Mouse (Mus musculus): ENCODE results near the gene Pgam2. TPM values are rescaled to one million over a fixed set of nuclear protein-coding genes. Genes with fewer than 3 reads are reported as not detected.
A peak's percentile ranks its signal among the peaks of the same experiment; 100 is the strongest.

Pgam2 gene
- polyA plus RNA-seq, 1 experiment, result not detected

DNA sequence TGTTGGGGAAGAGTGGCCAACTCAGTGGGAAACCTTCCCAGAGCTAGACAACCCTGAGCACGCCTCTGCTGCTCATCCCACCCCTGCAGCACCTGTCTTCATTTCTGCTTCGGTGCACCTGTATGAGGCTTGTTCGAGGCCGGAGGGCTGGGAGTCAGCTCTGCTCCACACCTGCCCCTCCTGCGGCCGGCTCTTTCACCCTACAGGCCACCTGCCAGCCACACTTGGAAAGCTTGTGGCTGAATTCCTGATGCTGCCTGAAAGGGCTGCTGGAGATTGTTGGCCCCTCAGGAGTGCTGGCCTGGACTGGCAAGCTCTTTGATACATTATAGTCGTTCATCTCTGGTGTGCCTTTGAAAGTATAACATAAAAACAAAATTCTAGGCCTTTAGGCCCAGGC lies 36.8 kb upstream of the Pgam2 start:
- TF ChIP-seq TAL1 (IDR thresholded peaks at IDR 0.05; ENCODE audit: low read length), result no peak
- no peak for TF ChIP-seq GATA1 (IDR thresholded peaks at IDR 0.05; ENCODE audit: low read length)
- Histone ChIP-seq H3K4me1 (ENCODE audit: control insufficient read depth) (peaks cover 20% of the 10 kb centered on the region), H3K27me3 (ENCODE audit: control insufficient read depth) (no peaks in the 10 kb centered on the region), H3K9me3 (ENCODE audit: control insufficient read depth, low read length) (peaks cover 7% of the 10 kb centered on the region; the same call in 1 of the 2 replicates), H3K36me3 (ENCODE audit: control insufficient read depth) (no peaks in the 10 kb centered on the region), H3K4me3 (replicated peaks) (no peak overlapping the region)

DNA sequence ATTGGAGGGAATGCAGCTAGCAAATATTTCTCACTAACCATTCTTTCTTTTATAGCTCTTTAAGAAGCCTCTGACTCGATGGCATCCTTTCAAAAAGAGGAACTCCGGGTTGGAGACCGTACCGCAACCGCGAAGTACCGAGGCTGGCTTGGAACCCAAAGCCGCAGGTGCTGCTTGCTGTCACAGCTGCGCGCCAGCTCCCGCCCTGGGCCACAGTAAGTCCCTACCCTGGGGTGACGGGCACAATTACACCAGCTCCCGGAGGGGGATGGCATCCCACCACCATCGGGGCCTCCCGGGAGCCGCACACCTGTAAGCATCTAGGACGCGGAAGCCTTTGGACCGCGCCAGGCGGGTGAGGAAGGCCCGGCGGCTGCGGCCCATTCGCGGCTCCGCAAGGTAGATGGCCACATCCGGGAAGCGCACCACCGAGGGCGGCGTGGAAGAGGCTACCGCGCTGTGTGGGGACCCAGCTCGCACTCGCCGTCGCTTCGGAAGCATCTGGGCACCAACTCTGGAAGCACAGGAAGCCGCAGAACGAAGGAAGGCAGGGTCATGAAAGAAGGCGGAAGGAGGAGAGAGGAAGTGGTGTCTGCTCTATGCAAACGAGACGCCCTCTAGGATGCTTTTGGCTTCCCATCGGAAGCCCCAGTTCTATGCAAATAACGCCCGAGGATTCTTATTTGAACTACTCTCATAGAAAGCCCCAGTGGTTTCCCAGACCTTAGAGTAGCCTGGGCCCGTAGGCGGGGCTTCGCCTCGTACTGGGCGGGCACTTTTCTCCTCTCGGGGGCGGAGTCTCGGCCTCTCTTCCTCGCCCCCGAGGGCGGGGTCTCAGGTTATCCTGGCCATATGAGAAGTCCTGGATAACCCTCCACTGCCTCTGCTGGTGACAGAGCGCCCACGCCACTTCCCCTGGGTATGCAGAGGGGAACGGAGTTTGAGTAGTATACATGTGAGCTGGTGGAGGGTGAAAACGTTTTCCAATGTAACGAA lies 34.0 kb upstream of the Pgam2 start, which contains the start of gene Polm:
TSS of gene Polm (minus strand) at position 766 of the 996 bp plus-strand sequence.
- Histone ChIP-seq H3K9me3 (ENCODE audit: control insufficient read depth, low read length) (peaks cover 5% of the 10 kb centered on the region; the same call in 1 of the 2 replicates), H3K27me3 (ENCODE audit: control insufficient read depth) (no peaks in the 10 kb centered on the region), H3K36me3 (ENCODE audit: control insufficient read depth) (peaks cover 9% of the 10 kb centered on the region), H3K4me1 (ENCODE audit: control insufficient read depth) (peaks cover 22% of the 10 kb centered on the region), H3K4me3 (replicated peaks) (peak within 1 kb of the TSS; percentile 82)
- TF ChIP-seq GATA1 (IDR thresholded peaks at IDR 0.05; ENCODE audit: low read length) (no peak), TAL1 (IDR thresholded peaks at IDR 0.05; ENCODE audit: low read length) (no peak)

DNA sequence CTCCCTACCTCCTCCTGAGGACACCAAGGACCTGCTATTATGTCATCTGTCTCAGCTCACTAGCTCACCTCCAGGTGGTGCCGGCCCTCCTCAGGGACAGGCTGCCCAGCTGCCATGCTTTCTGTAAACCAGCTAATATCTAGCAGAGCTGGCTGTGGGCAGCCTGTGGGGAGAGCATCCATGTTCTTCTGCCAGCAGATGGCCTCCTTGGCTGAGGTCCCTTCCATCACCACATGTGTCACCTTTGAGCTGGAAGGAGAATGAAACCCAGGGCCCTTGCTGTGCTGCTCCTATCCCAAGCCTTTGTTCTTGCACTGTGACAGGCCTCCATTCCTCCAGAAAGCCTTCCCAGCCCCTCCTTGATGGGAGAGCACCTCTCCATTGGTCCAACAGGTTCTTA lies 32.6 kb upstream of the Pgam2 start:
- no peak for TF ChIP-seq GATA1 (IDR thresholded peaks at IDR 0.05; ENCODE audit: low read length)
- TF ChIP-seq TAL1 (IDR thresholded peaks at IDR 0.05; ENCODE audit: low read length), result no peak
- peaks cover 13% of the 10 kb centered on the region for H3K36me3 ChIP-seq (ENCODE audit: control insufficient read depth)
- H3K4me3 ChIP-seq (replicated peaks), result no peak overlapping the region
- H3K9me3 ChIP-seq (ENCODE audit: control insufficient read depth, low read length), result peaks cover 3% of the 10 kb centered on the region; the same call in 1 of the 2 replicates
- H3K4me1 ChIP-seq (ENCODE audit: control insufficient read depth), result peaks cover 22% of the 10 kb centered on the region
- H3K27me3 ChIP-seq (ENCODE audit: control insufficient read depth), result no peaks in the 10 kb centered on the region

DNA sequence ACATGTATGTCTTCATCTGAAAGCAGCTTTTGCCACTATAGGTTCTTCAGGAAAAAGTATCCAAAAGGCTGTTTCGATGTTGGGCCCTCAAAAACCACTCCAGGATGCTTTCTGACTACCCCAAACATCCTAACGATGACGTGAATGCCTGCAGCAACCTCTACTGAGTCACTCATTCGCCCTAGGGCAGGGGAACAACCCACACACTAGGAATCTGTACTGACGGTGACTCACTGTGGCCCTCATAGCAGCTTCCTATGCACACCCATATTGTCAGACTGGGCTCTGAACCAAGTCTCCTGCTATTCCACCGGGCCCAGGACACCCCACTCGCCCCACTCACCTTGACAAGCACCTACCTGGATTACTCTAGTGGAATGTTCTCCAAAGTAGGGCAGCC lies 31.5 kb upstream of the Pgam2 start:
- Histone ChIP-seq H3K4me3 (replicated peaks) (no peak overlapping the region), H3K27me3 (ENCODE audit: control insufficient read depth) (no peaks in the 10 kb centered on the region), H3K9me3 (ENCODE audit: control insufficient read depth, low read length) (no peaks in the 10 kb centered on the region), H3K4me1 (ENCODE audit: control insufficient read depth) (peaks cover 22% of the 10 kb centered on the region), H3K36me3 (ENCODE audit: control insufficient read depth) (peaks cover 17% of the 10 kb centered on the region)
- no peak for TF ChIP-seq TAL1 (IDR thresholded peaks at IDR 0.05; ENCODE audit: low read length)
- no peak for TF ChIP-seq GATA1 (IDR thresholded peaks at IDR 0.05; ENCODE audit: low read length)

DNA sequence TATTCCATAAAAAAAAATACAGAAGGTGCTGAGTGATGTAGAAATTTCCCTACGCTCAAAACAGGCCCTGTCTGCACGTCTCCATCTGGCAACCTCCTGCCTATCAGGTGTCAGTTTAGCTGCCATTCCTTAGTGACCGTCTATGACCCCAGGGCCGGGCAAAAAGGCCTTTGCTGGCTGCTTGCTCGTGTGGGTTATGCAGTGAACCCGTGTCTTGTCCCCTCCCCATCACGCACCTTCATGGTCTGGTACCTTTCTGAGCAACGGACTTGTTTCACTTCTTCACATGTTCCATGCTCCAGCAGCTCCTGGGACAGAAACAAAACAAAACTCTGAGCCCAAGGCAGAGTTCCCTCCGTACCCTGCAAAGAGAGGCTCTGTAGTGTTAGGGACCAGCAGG lies 31.0 kb upstream of the Pgam2 start:
- no peaks in the 10 kb centered on the region for H3K9me3 ChIP-seq (ENCODE audit: control insufficient read depth, low read length)
- no peaks in the 10 kb centered on the region for H3K27me3 ChIP-seq (ENCODE audit: control insufficient read depth)
- peaks cover 22% of the 10 kb centered on the region for H3K36me3 ChIP-seq (ENCODE audit: control insufficient read depth)
- TF ChIP-seq GATA1 (IDR thresholded peaks at IDR 0.05; ENCODE audit: low read length) (no peak), TAL1 (IDR thresholded peaks at IDR 0.05; ENCODE audit: low read length) (no peak)
- H3K4me3 ChIP-seq (replicated peaks), result no peak overlapping the region
- H3K4me1 ChIP-seq (ENCODE audit: control insufficient read depth), result peaks cover 22% of the 10 kb centered on the region

DNA sequence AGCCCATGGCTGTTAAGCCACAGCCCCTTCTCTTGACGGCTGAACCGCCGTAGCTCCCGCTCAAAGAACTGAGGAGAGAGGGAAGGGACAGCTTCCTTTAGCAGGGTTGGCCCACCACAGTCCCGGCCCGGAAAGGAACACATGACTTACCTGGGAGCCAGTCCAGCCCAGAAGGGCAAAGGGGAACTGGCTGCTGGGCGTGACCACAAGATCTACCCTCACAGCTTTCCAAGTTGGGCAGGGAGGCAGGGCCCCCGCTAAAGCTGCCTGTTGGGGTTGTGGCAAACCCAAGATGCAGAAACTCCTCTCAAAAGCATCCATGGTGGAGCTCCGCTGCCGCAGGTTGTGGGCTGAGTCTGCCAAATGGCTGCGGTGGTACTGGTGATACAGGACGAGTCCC lies 25.8 kb upstream of the Pgam2 start:
- TF ChIP-seq TAL1 (IDR thresholded peaks at IDR 0.05; ENCODE audit: low read length), result no peak
- no peak for TF ChIP-seq GATA1 (IDR thresholded peaks at IDR 0.05; ENCODE audit: low read length)
- no peaks in the 10 kb centered on the region for H3K27me3 ChIP-seq (ENCODE audit: control insufficient read depth)
- no peaks in the 10 kb centered on the region for H3K9me3 ChIP-seq (ENCODE audit: control insufficient read depth, low read length)
- H3K4me1 ChIP-seq (ENCODE audit: control insufficient read depth), result peaks cover 9% of the 10 kb centered on the region
- H3K4me3 ChIP-seq (replicated peaks), result no peak overlapping the region
- H3K36me3 ChIP-seq (ENCODE audit: control insufficient read depth), result peaks cover 32% of the 10 kb centered on the region

DNA sequence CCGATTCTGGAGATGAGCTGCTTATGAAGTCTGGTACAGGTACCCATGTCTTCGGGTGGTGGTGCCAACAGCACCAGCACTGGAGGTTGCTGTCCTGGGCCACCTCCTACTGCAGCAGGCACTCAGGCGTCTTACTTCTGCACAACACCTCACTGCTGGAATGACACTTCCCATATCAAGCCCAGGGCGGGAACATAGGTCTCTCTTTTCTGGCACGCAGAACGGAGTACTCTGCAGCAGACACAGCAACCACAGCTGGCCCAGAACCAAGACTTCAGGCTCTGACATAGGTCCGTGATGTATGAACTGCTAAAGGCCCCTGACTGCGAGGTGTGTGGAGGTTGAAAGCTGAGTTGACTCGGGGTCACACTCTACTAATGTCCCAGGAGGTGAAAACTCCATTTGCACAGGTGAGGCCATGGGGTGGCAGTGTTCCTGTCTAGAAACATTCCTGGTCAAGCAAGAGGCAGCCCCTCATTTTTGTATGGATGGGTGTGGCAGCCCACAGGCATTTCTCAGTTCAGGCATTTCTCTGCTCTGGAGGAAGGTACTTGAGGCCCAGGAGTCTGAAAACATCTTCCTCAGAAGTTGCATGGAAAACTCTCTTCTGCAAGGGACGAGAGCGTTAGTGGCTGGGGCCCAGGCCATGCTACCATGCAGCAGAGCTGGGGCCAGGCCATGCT lies 25.1 kb upstream of the Pgam2 start:
- Histone ChIP-seq H3K36me3 (ENCODE audit: control insufficient read depth) (peaks cover 27% of the 10 kb centered on the region), H3K4me1 (ENCODE audit: control insufficient read depth) (peaks cover 7% of the 10 kb centered on the region), H3K4me3 (replicated peaks) (no peak overlapping the region), H3K9me3 (ENCODE audit: control insufficient read depth, low read length) (no peaks in the 10 kb centered on the region), H3K27me3 (ENCODE audit: control insufficient read depth) (no peaks in the 10 kb centered on the region)
- no peak for TF ChIP-seq TAL1 (IDR thresholded peaks at IDR 0.05; ENCODE audit: low read length)
- no peak for TF ChIP-seq GATA1 (IDR thresholded peaks at IDR 0.05; ENCODE audit: low read length)

DNA sequence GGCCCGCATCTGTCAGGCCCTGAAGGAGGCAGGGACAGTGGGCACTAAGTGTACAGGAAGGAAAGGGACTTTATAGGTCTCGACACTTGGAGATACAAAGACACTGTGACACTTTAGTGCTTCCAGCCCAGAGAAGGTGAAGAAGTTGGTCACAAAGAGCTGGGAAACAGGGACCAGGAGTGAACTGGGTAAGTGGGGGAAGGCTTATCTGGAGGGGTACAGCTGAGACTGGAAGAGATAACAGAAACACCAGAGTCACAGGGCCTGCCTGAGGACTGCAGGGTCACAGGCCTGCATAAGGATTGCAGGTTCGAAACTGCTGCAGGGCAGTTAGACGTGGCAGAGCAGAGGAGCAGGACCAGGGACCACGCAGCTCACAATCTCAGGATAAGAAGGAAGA lies 24.4 kb upstream of the Pgam2 start:
- H3K4me3 ChIP-seq (replicated peaks), result no peak overlapping the region
- H3K9me3 ChIP-seq (ENCODE audit: control insufficient read depth, low read length), result no peaks in the 10 kb centered on the region
- H3K27me3 ChIP-seq (ENCODE audit: control insufficient read depth), result no peaks in the 10 kb centered on the region
- TF ChIP-seq GATA1 (IDR thresholded peaks at IDR 0.05; ENCODE audit: low read length) (no peak), TAL1 (IDR thresholded peaks at IDR 0.05; ENCODE audit: low read length) (no peak)
- peaks cover 27% of the 10 kb centered on the region for H3K36me3 ChIP-seq (ENCODE audit: control insufficient read depth)
- peaks cover 7% of the 10 kb centered on the region for H3K4me1 ChIP-seq (ENCODE audit: control insufficient read depth)

DNA sequence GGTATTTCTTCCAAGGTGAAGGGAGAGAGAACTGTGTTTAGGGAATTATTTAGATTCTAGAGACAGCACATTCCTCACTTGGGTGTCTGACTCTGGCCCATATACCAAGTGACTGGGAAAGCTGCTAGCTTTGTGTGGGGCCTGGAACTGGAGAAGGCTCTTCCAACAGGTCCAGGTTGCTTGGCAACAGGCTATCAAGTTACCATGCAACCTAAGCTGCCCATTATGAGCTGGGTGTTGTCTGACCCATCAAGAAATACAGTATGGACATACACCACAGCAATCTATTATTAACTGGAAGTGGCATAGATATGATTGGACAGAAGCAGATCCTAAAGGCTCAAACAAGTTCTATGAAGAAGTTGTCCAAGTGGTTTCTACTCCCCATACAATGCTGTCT lies 21.9 kb upstream of the Pgam2 start:
- Histone ChIP-seq H3K27me3 (ENCODE audit: control insufficient read depth) (no peaks in the 10 kb centered on the region), H3K4me3 (replicated peaks) (no peak overlapping the region), H3K4me1 (ENCODE audit: control insufficient read depth) (peaks cover 7% of the 10 kb centered on the region), H3K9me3 (ENCODE audit: control insufficient read depth, low read length) (no peaks in the 10 kb centered on the region), H3K36me3 (ENCODE audit: control insufficient read depth) (peaks cover 19% of the 10 kb centered on the region)
- no peak for TF ChIP-seq GATA1 (IDR thresholded peaks at IDR 0.05; ENCODE audit: low read length)
- TF ChIP-seq TAL1 (IDR thresholded peaks at IDR 0.05; ENCODE audit: low read length), result no peak

Measured in erythroblast, embryonic 14.5 days (primary cell).